ENCODE assay signal across 8 mouse cellular contexts in genomic region chr2:150748854-150749253, GRCm38 (mm10). TPM values are rescaled to one million over a fixed set of nuclear protein-coding genes. Genes with fewer than 3 reads are reported as not detected.
DNase-seq lines count a peak whose midpoint lies in the region; ATAC-seq and TF ChIP-seq lines count a peak whose summit lies in the region.

Entpd6 (plus strand) TSS chr2:150749042.

- H3ac ChIP-seq in myocyte (ENCODE audit: control insufficient read depth, insufficient read length), result peak within 1 kb of the TSS; percentile 12

- H3K79me2 ChIP-seq in liver, adult 2 months (ENCODE audit: control insufficient read depth, insufficient read depth, low read length), result no peaks in the 10 kb centered on the region
- H3K79me2 ChIP-seq in myocyte (ENCODE audit: control insufficient read depth, insufficient read depth), result no peaks in the 10 kb centered on the region

- DNase-seq in B cell, adult 2 months, result peak; percentile 95 to 97
- peak; percentile 99 for DNase-seq in brain, adult 2 months (ENCODE audit: low read depth, low spot score)
- DNase-seq in liver, adult 2 months (ENCODE audit: extremely low read depth, low read depth, low spot score), result peak; percentile 88
- DNase-seq in splenic B cell, adult 2 months (ENCODE audit: low read depth, low spot score), result peak; percentile 98

- TF ChIP-seq CTCF in liver, adult 2 months (IDR thresholded peaks at IDR 0.05; ENCODE audit: low read depth, low read length), result peak; percentile 75

- under 1% methylated on average over 30 of the region's 30 CpGs for WGBS in heart, embryonic 11.5 days (ENCODE audit: insufficient replicate concordance)
- WGBS in kidney, embryonic 16.5 days, result under 1% methylated on average over 30 of the region's 30 CpGs
- WGBS in liver, adult 2 months, result 0% methylated on average over 30 of the region's 30 CpGs

- 0 out of 2 replicates have a peak, but pooled peaks have one; percentile 55 for TF ChIP-seq POLR2A in liver, adult 2 months (IDR thresholded peaks at IDR 0.05; ENCODE audit: extremely low read depth, insufficient read depth, low read length)
- TF ChIP-seq POLR2A in myocyte (IDR thresholded peaks at IDR 0.05; ENCODE audit: insufficient read length, low read depth), result peak; percentile 97

- H3K4me1 ChIP-seq in heart, embryonic 11.5 days (ENCODE audit: control insufficient read depth, insufficient read depth, low read length), result peaks cover 14% of the 10 kb centered on the region
- H3K4me1 ChIP-seq in kidney, embryonic 16.5 days (ENCODE audit: insufficient read depth, low read length), result peaks cover 14% of the 10 kb centered on the region
- 0 out of 2 replicates have a peak, but pooled peaks cover 3% of the 10 kb centered on the region for H3K4me1 ChIP-seq in liver, adult 2 months (ENCODE audit: control insufficient read depth, insufficient read depth, low read length)

- no peaks in the 10 kb centered on the region for H3K27me3 ChIP-seq in heart, embryonic 11.5 days (ENCODE audit: control insufficient read depth, insufficient read depth, low read length)
- peaks cover 12% of the 10 kb centered on the region; the same call in 1 of the 2 replicates for H3K27me3 ChIP-seq in kidney, embryonic 16.5 days (ENCODE audit: insufficient read depth, low read length)
- H3K27me3 ChIP-seq in liver, adult 2 months (ENCODE audit: control insufficient read depth, insufficient read depth, low read length), result no peaks in the 10 kb centered on the region
- peaks cover 20% of the 10 kb centered on the region for H3K27me3 ChIP-seq in myocyte (ENCODE audit: control insufficient read depth, insufficient read depth, insufficient read length)
- no peaks in the 10 kb centered on the region for H3K27me3 ChIP-seq in splenic B cell, adult 2 months (ENCODE audit: control insufficient read depth, insufficient read depth, low read length, poor library complexity, severe bottlenecking)

- no peaks in the 10 kb centered on the region for H3K36me3 ChIP-seq in heart, embryonic 11.5 days (ENCODE audit: control insufficient read depth, insufficient read depth, low read length)
- H3K36me3 ChIP-seq in kidney, embryonic 16.5 days (ENCODE audit: insufficient read depth, low read length), result peaks cover 5% of the 10 kb centered on the region
- no peaks in the 10 kb centered on the region for H3K36me3 ChIP-seq in liver, adult 2 months (ENCODE audit: control insufficient read depth, insufficient read depth, low read length)
- no peaks in the 10 kb centered on the region for H3K36me3 ChIP-seq in myocyte (ENCODE audit: control insufficient read depth, insufficient read depth)
- H3K36me3 ChIP-seq in splenic B cell, adult 2 months (ENCODE audit: control insufficient read depth, insufficient read depth, low read length, poor library complexity, severe bottlenecking), result no peaks in the 10 kb centered on the region; the same call in 1 of the 2 replicates

- H3K9me3 ChIP-seq in heart, embryonic 11.5 days (replicated peaks; ENCODE audit: control insufficient read depth, low read length), result no peaks in the 10 kb centered on the region
- H3K9me3 ChIP-seq in kidney, embryonic 16.5 days (ENCODE audit: low read length), result no peaks in the 10 kb centered on the region

- ATAC-seq in erythroblast, adult 5-6 weeks (replicated peaks; ENCODE audit: low FRiP score, poor library complexity, severe bottlenecking), result peak; percentile 95
- peak; percentile 90 for ATAC-seq in heart, embryonic 11.5 days (replicated peaks; ENCODE audit: insufficient number of reproducible peaks, low FRiP score, low TSS enrichment)
- peak; percentile 98 for ATAC-seq in kidney, embryonic 16.5 days (ENCODE audit: low FRiP score, low TSS enrichment)

- H3K27ac ChIP-seq in heart, embryonic 11.5 days (ENCODE audit: low read depth, low read length), result peak within 1 kb of the TSS; percentile 65
- H3K27ac ChIP-seq in kidney, embryonic 16.5 days (ENCODE audit: low read length), result peak within 1 kb of the TSS; percentile 71
- H3K27ac ChIP-seq in liver, adult 2 months (replicated peaks; ENCODE audit: insufficient read depth, low read depth, low read length), result peak within 1 kb of the TSS; percentile 32; the same call in 1 of the 2 replicates

- H3K9ac ChIP-seq in heart, embryonic 11.5 days (ENCODE audit: low read depth, low read length), result peak within 1 kb of the TSS; percentile 82
- peak within 1 kb of the TSS; percentile 79 for H3K9ac ChIP-seq in kidney, embryonic 16.5 days (replicated peaks; ENCODE audit: low read length)
- peak within 1 kb of the TSS; percentile 82 for H3K9ac ChIP-seq in liver, adult 2 months (ENCODE audit: low read depth, low read length)

- H3K4me2 ChIP-seq in heart, embryonic 11.5 days, result peak within 1 kb of the TSS; percentile 100
- peak within 1 kb of the TSS; percentile 98 for H3K4me2 ChIP-seq in kidney, embryonic 16.5 days (replicated peaks; ENCODE audit: low read depth, low read length)
- peak within 1 kb of the TSS; percentile 95 for H3K4me2 ChIP-seq in myocyte (ENCODE audit: low read depth)

- H3K4me3 ChIP-seq in heart, embryonic 11.5 days (ENCODE audit: low read depth, low read length), result peak within 1 kb of the TSS; percentile 74
- peak within 1 kb of the TSS; percentile 73 for H3K4me3 ChIP-seq in kidney, embryonic 16.5 days (ENCODE audit: low read length)
- H3K4me3 ChIP-seq in liver, adult 2 months (ENCODE audit: insufficient read depth, low read depth, low read length), result peak within 1 kb of the TSS; percentile 71
- H3K4me3 ChIP-seq in myocyte, result peak within 1 kb of the TSS; percentile 48

TF ChIP-seq in myocyte, 11 proteins besides CTCF, POLR2A, EP300 and RAD21:
- TF ChIP-seq POLR2AphosphoS2 (IDR thresholded peaks at IDR 0.05; ENCODE audit: insufficient read length, low read depth) (peak; percentile 94), CEBPB (IDR thresholded peaks at IDR 0.05; ENCODE audit: insufficient read depth, poor library complexity, severe bottlenecking) (no peak), REST (IDR thresholded peaks at IDR 0.05; ENCODE audit: insufficient read depth, insufficient read length) (no peak), TCF3 (IDR thresholded peaks at IDR 0.05; ENCODE audit: insufficient read length, low read depth) (no peak), MYOD1 (IDR thresholded peaks at IDR 0.05; ENCODE audit: control insufficient read depth in 1 of 3, insufficient read length in 2 of 3, low read depth in 2 of 3) (peak in 2 of 3 experiments; percentile 24 to 32), MAX (IDR thresholded peaks at IDR 0.05; ENCODE audit: low read depth) (no peak), MYOG (IDR thresholded peaks at IDR 0.05; ENCODE audit: control insufficient read depth in 1 of 3, insufficient read depth in 1 of 3, insufficient read length in 2 of 3, low read depth in 2 of 3) (peak in 1 of 3 experiments; percentile 39), TCF12 (IDR thresholded peaks at IDR 0.05; ENCODE audit: insufficient read depth, poor library complexity, severe bottlenecking) (no peak), USF1 (IDR thresholded peaks at IDR 0.05; ENCODE audit: low read depth) (no peak), E2F4 (IDR thresholded peaks at IDR 0.05; ENCODE audit: insufficient read depth) (no peak), SRF (IDR thresholded peaks at IDR 0.05; ENCODE audit: control insufficient read depth, insufficient read length, low read depth) (no peak)

RNA-seq across cellular contexts. Expression of gene Entpd6, which starts in this region (rescaled TPM):
- total RNA-seq in erythroblast, adult 5-6 weeks (2015; ENCODE audit: low replicate concordance), result 1.3 and 2.3 TPM in 2 replicates
- total RNA-seq in erythroblast, adult 5-6 weeks (2017; ENCODE audit: low replicate concordance), result 0.56 and 2.6 TPM in 2 replicates
- 18.9 and 20.2 TPM in 2 replicates for polyA plus RNA-seq in heart, embryonic 11.5 days (2014; fragmentation: Nextera tagmentation; extraction: Ambion mirVana)
- 34.8 TPM in 2 replicates for polyA plus RNA-seq in kidney, embryonic 16.5 days (2015; fragmentation: Nextera tagmentation; extraction: Ambion mirVana)
- total RNA-seq in liver, adult 2 months (2014; rRNA removed), result 3.9 and 6.6 TPM in 2 replicates
- 8.4 and 8.9 TPM in 2 replicates for polyA plus RNA-seq in liver, adult 2 months (2012; rRNA removed)
- polyA plus RNA-seq in myocyte (2012; fragmentation: generic; extraction: Trizol), result 8.8 TPM

Comparison
In these comparisons a context has a peak if more than half of its experiments do, and no peak if none do; other contexts are left out.
1. Peak in every context shown above with its lines: DNase-seq, ATAC-seq, H3K4me3 ChIP-seq and H3K27ac ChIP-seq.